12 mouse cellular contexts compared by ENCODE assay signal in genomic region chr11:85769740-85770139, GRCm38 (mm10).
"Had no signal": no experiment of that assay in that cellular context is flagged by ENCODE, and none has a peak within 500 bp of the region (broad histone marks: within the 10 kb centered on the region; RNA-seq: fewer than 3 reads in every experiment).

No protein-coding gene starts in this region.

- H3K4me2 ChIP-seq: limb, embryonic 13.5 days; midbrain, embryonic 13.5 days; stomach, embryonic 15.5 days had no signal

- H3K36me3 ChIP-seq: limb, embryonic 13.5 days; midbrain, embryonic 13.5 days; stomach, embryonic 15.5 days had no signal

- H3K9me3 ChIP-seq: limb, embryonic 13.5 days; midbrain, embryonic 13.5 days; stomach, embryonic 15.5 days had no signal

- ATAC-seq: hindbrain, embryonic 16.5 days; inflammation-experienced regulatory T-cells, adult 6 months; midbrain, embryonic 13.5 days had no signal

- H3K27ac ChIP-seq: limb, embryonic 13.5 days; macrophage; midbrain, embryonic 13.5 days; stomach, embryonic 15.5 days had no signal

- H3K4me3 ChIP-seq: limb, embryonic 13.5 days; midbrain, embryonic 13.5 days; stomach, embryonic 15.5 days had no signal

- DNase-seq: kidney, adult 11 months; kidney, adult 9 months; kidney, postnatal 14 days; left cerebral cortex, postnatal 4 days; right cerebral cortex, postnatal 14 days; thymus, postnatal 36 days had no signal

- H3K9ac ChIP-seq: limb, embryonic 13.5 days; midbrain, embryonic 13.5 days; stomach, embryonic 15.5 days had no signal
